Mouse (Mus musculus): Measurements from ENCODE around the gene Kif26a. TPM values are rescaled to one million over a fixed set of nuclear protein-coding genes. Genes with fewer than 3 reads are reported as not detected.

Kif26a gene
- 0.44 and 0.51 TPM in 2 replicates for polyA plus RNA-seq (2016; fragmentation: Nextera tagmentation; extraction: Ambion mirVana)

DNA sequence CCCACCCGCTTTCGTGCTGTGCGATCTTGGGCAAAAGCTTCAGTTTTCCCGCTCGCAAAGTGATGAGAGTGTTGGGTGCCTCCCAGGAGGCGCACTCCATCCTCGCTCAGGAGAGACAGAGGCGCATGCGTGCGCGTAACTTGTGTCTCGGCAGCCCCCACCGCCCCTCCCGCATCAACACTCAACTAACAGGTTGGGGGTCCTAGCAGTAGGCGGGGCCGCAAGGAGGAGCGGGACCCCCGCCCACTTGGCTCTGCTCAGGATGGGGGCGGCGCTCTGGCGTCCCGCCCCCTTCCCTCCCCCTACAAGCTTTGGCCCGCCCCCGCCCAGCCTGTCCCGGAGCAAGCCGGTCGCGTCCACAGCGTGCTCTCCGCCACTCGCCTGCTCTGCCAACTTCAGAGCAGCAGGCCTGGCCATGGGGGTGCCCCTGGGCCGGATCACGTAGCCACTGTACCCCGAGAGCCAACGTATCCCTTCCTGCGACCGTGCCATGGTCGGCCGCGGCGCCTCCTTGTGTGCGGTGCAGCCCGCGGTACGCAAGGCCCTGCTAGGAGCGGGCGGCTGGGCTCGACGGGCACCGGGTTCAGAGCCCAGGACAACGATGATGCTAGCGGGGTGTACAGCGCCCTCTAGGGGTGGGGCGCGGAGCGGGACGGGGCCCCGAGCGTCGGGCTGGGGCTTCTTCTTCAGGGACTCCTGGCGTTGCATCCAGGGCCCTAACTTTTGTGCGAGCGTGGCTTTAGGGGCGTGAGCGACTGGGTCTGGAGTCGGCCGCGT is at the start of gene Kif26a:
Kif26a (plus strand) TSS at position 334 of the 777 bp plus-strand sequence.
- Histone ChIP-seq H3K9me3 (replicated peaks) (no peaks in the 10 kb centered on the region), H3K4me1 (peaks cover 33% of the 10 kb centered on the region), H3K36me3 (no peaks in the 10 kb centered on the region), H3K9ac (peak within 1 kb of the TSS; percentile 29; the same call in 1 of the 2 replicates), H3K27me3 (replicated peaks) (peaks cover 83% of the 10 kb centered on the region), H3K4me2 (peak within 1 kb of the TSS; percentile 70), H3K27ac (no peak within 1 kb of the TSS), H3K4me3 (peak within 1 kb of the TSS; percentile 39)
- ATAC-seq: peak; percentile 54
- WGBS (ENCODE audit: insufficient replicate concordance): under 1% methylated on average over 66 of the region's 68 CpGs

DNA sequence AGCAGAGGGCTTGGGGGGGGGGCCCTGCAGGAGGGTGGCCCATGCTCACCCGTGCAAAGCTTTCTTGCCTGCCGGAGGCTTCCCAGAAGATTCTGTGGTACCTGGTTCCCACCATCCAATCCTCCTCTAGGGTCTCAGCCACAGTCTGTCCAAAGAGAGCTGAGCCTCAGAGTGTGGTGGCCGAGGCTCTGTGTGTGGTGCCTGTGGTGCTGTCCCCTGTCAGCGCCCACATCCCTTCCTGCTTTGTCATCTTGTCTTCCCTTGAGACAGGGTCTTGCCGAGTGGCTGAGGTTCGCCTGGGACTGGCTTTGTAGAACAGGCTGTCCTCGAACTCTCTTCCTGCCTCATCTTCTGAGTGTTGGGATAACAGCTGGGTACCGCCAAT is 49.3 kb upstream of the Kif26a start:
- no peak for ATAC-seq
- no peaks in the 10 kb centered on the region for H3K9me3 ChIP-seq (replicated peaks)
- WGBS (ENCODE audit: insufficient replicate concordance): 45% methylated on average over 8 of the region's 8 CpGs
- H3K36me3 ChIP-seq: no peaks in the 10 kb centered on the region
- no peak overlapping the region for H3K27ac ChIP-seq
- H3K4me3 ChIP-seq: no peak overlapping the region
- peaks cover 2% of the 10 kb centered on the region; the same call in 1 of the 2 replicates for H3K27me3 ChIP-seq (replicated peaks)
- no peaks in the 10 kb centered on the region for H3K4me1 ChIP-seq
- H3K9ac ChIP-seq: no peak overlapping the region
- no peak overlapping the region for H3K4me2 ChIP-seq

DNA sequence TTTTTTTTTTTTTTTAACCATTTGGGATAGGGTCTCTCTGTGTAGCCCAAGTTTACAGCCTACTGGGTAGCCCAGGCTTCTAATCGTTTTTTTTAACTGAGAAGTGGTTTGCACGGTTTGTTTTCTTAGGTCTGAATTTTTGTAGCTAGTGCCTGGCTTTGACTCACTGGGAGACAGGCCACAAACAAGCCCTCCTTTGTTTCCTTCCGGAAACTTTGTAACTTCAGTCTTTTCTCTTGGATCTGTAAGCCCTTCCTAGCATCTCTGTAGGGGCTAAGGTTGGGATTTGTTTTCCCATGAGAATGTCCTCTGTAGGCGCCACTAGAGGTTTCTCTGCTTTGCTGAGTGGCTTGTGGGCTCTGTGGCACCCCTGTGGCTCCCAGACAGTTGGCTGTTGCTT is 45.9 kb upstream of the Kif26a start:
- H3K27me3 ChIP-seq (replicated peaks): 0 out of 2 replicates have a peak, but pooled peaks cover 2% of the 10 kb centered on the region
- no peak overlapping the region for H3K9ac ChIP-seq
- no peaks in the 10 kb centered on the region for H3K9me3 ChIP-seq (replicated peaks)
- WGBS (ENCODE audit: insufficient replicate concordance): 53% methylated on average over 4 of the region's 4 CpGs
- 0 out of 2 replicates have a peak, but pooled peaks cover 5% of the 10 kb centered on the region for H3K4me1 ChIP-seq
- no peak overlapping the region for H3K4me3 ChIP-seq
- H3K36me3 ChIP-seq: no peaks in the 10 kb centered on the region
- ATAC-seq: no peak
- H3K4me2 ChIP-seq: no peak overlapping the region
- no peak overlapping the region for H3K27ac ChIP-seq

DNA sequence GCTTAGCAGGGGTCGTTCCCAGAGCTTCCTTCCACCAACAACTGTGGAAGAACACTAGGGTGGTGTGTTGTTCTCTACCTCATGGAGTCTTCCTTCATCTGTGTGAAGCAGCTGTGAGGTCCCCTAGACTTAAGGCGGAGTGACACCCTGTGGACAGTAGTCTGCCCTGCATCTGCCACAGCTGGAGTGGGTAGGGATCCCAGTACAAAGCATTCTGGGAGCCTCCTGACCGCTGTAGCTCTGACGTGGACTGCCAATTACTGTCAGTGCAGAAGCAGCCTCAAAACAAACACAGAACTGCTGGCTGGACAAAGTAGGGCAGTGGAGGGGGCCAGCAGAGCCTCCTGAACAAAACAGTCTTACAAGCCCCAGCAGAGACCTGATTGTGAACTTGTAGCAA is 45.0 kb upstream of the Kif26a start:
- WGBS (ENCODE audit: insufficient replicate concordance): 44% methylated on average over 4 of the region's 4 CpGs
- no peak for ATAC-seq

DNA sequence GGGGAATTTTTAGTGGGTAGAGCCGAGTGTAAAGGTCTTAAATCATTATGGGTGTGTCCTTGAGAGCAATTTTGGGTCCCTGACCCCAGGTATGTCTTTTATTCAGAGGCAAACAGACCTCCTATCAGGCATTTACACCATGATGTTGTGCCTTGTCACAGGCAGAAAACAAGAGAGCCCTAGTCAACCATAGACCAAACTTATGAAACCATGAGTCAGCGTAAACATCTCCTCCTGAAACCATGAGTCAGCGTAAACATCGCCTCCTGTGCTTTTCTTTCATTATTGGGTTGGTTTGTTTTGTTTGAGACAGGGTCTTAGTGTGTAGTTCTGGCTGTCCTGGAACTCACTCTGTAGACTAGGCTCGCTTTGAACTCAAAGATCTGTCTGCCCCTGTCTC is 42.8 kb upstream of the Kif26a start:
- peaks cover 31% of the 10 kb centered on the region for H3K27me3 ChIP-seq (replicated peaks)
- H3K4me2 ChIP-seq: no peak overlapping the region
- H3K4me1 ChIP-seq: peaks cover 5% of the 10 kb centered on the region; the same call in 1 of the 2 replicates
- no peaks in the 10 kb centered on the region for H3K36me3 ChIP-seq
- H3K4me3 ChIP-seq: no peak overlapping the region
- peak overlapping the region; percentile 20; the same call in 1 of the 2 replicates for H3K27ac ChIP-seq
- 73% methylated on average over 5 of the region's 5 CpGs for WGBS (ENCODE audit: insufficient replicate concordance)
- H3K9me3 ChIP-seq (replicated peaks): no peaks in the 10 kb centered on the region
- peak; percentile 60; the same call in 1 of the 2 replicates for ATAC-seq
- no peak overlapping the region for H3K9ac ChIP-seq

More for the DNA sequence above, 45.0 kb upstream of the Kif26a start:
- Histone ChIP-seq H3K4me1 (0 out of 2 replicates have a peak, but pooled peaks cover 5% of the 10 kb centered on the region), H3K27ac (no peak overlapping the region), H3K9me3 (replicated peaks) (no peaks in the 10 kb centered on the region), H3K9ac (no peak overlapping the region), H3K27me3 (replicated peaks) (peaks cover 11% of the 10 kb centered on the region; the same call in 1 of the 2 replicates), H3K4me3 (no peak overlapping the region), H3K4me2 (no peak overlapping the region), H3K36me3 (no peaks in the 10 kb centered on the region)

DNA sequence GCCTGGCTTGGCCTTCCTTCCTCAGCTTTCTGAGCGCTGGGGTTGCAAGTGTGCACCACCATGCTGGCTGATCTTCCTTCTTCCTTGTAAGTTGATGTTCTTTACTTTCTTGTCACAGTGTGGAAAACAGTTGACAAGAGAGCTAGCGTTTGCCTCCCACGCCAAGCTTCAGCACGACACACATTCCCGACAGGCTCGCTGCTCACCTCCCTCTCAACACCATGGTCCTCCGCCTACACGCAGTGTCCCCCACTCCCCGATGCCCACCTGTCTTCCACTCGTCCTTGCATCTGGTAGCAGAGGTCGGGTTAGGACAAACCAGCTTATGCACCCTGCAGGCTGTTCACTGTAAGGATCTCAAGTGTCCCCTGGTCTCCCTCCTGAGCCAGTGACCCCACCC is 41.1 kb upstream of the Kif26a start:
- Histone ChIP-seq H3K9me3 (replicated peaks) (no peaks in the 10 kb centered on the region), H3K27ac (no peak overlapping the region), H3K9ac (no peak overlapping the region), H3K36me3 (no peaks in the 10 kb centered on the region), H3K27me3 (replicated peaks) (peaks cover 33% of the 10 kb centered on the region), H3K4me2 (no peak overlapping the region), H3K4me1 (peaks cover 5% of the 10 kb centered on the region; the same call in 1 of the 2 replicates), H3K4me3 (no peak overlapping the region)
- no peak for ATAC-seq
- WGBS (ENCODE audit: insufficient replicate concordance): 74% methylated on average over 11 of the region's 11 CpGs

DNA sequence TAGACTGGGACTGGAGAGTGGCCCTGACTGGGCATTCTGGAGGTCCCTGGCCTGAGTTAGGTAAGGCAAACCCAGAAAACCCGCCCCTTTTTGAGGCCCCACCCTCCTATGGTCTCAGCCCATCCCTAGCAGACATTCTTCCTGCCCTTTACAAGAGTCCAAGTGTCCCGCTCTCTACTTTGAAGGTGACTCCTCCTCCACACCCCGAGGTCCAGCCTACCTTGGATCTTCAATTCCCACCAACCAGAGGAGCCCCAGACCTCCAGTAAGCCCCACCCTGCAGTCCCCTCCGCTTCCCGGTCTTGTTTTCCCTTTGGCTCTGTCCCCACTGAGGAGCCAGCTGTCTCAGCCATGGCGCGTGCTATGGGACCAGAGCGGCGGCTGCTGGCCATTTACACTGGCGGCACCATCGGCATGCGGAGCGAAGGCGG is 39.5 kb upstream of the Kif26a start, which contains the start of gene Aspg:
Aspg (plus strand) TSS at position 139 of the 431 bp plus-strand sequence.
- Histone ChIP-seq H3K27ac (no peak within 1 kb of the TSS), H3K4me2 (peak within 1 kb of the TSS; percentile 41), H3K9ac (no peak within 1 kb of the TSS), H3K36me3 (no peaks in the 10 kb centered on the region), H3K27me3 (replicated peaks) (peaks cover 47% of the 10 kb centered on the region), H3K4me3 (no peak within 1 kb of the TSS), H3K4me1 (peaks cover 5% of the 10 kb centered on the region; the same call in 1 of the 2 replicates), H3K9me3 (replicated peaks) (no peaks in the 10 kb centered on the region)
- 6% methylated on average over 14 of the region's 14 CpGs for WGBS (ENCODE audit: insufficient replicate concordance)
- 0 out of 2 replicates have a peak, but pooled peaks have one; percentile 20 for ATAC-seq

DNA sequence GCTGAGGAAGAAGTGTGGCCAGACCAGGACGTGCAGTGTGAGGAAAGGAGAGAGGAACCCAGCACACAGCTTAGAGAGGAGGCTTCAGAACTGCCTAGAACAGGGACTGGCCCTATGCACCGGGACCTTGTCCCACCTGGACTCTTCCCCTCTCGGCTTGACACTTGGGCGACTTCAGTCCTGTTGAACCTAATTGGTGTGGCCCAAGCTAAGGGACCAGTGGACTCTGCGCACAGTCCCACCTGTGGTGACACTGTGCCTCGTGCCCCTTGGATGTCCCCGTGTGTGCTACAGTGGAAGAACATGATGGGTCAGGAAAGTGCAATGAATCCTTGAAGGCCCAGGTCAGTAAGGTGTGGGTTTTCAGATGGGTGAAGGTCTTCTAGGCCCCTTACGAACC is 38.3 kb upstream of the Kif26a start:
- peaks cover 4% of the 10 kb centered on the region; the same call in 1 of the 2 replicates for H3K4me1 ChIP-seq
- no peaks in the 10 kb centered on the region for H3K36me3 ChIP-seq
- no peaks in the 10 kb centered on the region for H3K9me3 ChIP-seq (replicated peaks)
- WGBS (ENCODE audit: insufficient replicate concordance): 58% methylated on average over 8 of the region's 8 CpGs
- no peak for ATAC-seq
- H3K4me2 ChIP-seq: no peak overlapping the region
- H3K27me3 ChIP-seq (replicated peaks): peaks cover 55% of the 10 kb centered on the region
- no peak overlapping the region for H3K27ac ChIP-seq
- H3K4me3 ChIP-seq: no peak overlapping the region
- no peak overlapping the region for H3K9ac ChIP-seq

DNA sequence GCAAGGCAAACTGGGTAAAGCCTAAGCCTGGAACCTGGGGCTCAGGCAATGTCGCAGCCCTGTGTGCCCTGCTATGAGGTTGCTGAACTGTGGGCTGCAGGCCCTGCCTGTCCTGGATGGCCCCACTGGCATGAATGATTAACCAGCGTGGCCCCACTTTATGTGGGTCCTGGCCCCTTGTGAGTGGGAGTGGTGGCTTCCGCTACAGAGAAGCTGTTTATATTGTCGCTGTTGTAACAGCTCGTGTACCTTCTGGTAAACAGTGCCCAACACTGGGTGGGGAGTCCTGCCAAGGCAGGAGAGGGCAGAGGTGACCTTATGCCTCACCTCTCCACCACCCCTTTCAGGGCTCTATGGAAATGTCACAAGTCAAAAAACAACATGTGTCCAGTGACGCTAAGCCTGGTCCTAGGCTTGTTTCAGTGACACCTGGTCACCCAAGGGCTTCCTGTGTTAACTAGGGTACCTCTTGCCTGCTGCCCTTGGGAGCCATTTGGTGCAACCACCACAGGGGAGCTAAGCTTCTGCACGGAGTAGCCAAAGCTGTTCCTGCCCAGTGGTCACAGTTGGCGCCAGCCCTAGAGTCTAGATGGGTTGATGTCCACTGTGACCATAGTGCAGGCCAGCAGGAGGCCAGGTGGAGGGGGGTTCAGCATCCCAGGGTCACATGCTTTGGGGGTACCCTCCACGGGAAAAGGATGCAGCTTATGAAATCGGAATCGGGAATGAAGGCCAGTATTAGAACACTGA is 37.1 kb upstream of the Kif26a start:
- H3K4me1 ChIP-seq: no peaks in the 10 kb centered on the region; the same call in 1 of the 2 replicates
- H3K27me3 ChIP-seq (replicated peaks): peaks cover 55% of the 10 kb centered on the region
- H3K4me2 ChIP-seq: no peak overlapping the region
- H3K36me3 ChIP-seq: no peaks in the 10 kb centered on the region
- ATAC-seq: no peak
- H3K4me3 ChIP-seq: no peak overlapping the region
- WGBS (ENCODE audit: insufficient replicate concordance): 66% methylated on average over 11 of the region's 11 CpGs
- no peak overlapping the region for H3K9ac ChIP-seq
- no peaks in the 10 kb centered on the region for H3K9me3 ChIP-seq (replicated peaks)
- H3K27ac ChIP-seq: no peak overlapping the region

DNA sequence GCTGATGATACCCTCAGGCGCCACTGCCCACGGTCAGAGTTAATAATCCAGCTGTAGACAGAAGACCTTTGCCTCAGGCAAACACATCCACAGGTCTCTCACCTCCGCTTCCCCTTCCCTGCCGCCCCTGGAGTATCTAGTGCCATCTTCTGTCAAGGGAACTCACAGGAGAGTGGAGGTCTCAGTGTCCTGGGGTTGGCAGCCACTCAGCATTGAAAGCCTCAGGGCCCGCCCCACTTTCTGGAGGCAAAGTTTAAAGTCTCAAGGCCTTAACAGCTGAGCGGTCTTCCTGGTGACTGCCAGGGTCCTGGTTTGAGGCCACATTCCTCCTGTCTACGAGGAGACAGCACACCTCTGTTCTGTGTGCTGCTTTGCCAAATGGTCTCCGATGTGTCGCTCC is 36.3 kb upstream of the Kif26a start:
- H3K4me1 ChIP-seq: no peaks in the 10 kb centered on the region; the same call in 1 of the 2 replicates

DNA sequence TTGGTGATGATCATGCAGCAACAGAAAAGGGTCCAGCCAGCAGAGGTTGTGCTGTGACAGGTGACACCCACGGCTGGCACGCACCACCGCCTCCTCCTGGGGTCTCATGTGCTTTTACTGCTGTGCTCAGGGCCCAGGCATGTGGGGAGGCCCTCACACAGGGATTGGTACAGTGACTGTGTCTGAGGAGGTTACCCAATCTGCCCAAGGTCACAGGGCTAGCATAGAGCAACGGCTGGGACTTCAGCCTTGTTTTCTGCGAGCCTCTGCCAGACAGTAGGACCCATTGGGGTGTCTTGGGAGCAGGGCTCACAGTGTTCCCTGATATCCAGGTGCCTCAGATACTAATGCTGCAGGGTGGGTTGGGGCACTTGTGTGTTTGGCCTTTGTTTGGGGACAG is 34.7 kb upstream of the Kif26a start:
- H3K9ac ChIP-seq: no peak overlapping the region
- ATAC-seq: no peak
- H3K4me3 ChIP-seq: no peak overlapping the region
- H3K9me3 ChIP-seq (replicated peaks): no peaks in the 10 kb centered on the region
- WGBS (ENCODE audit: insufficient replicate concordance): 77% methylated on average over 5 of the region's 5 CpGs
- peaks cover 47% of the 10 kb centered on the region for H3K27me3 ChIP-seq (replicated peaks)
- no peaks in the 10 kb centered on the region; the same call in 1 of the 2 replicates for H3K4me1 ChIP-seq
- no peak overlapping the region for H3K4me2 ChIP-seq
- H3K27ac ChIP-seq: no peak overlapping the region
- no peaks in the 10 kb centered on the region for H3K36me3 ChIP-seq

More for the DNA sequence above, 36.3 kb upstream of the Kif26a start:
- H3K27me3 ChIP-seq (replicated peaks): peaks cover 55% of the 10 kb centered on the region
- 62% methylated on average over 9 of the region's 9 CpGs for WGBS (ENCODE audit: insufficient replicate concordance)
- no peak overlapping the region for H3K4me2 ChIP-seq
- no peak overlapping the region for H3K27ac ChIP-seq
- no peaks in the 10 kb centered on the region for H3K36me3 ChIP-seq
- ATAC-seq: no peak
- H3K9ac ChIP-seq: no peak overlapping the region
- no peaks in the 10 kb centered on the region for H3K9me3 ChIP-seq (replicated peaks)
- H3K4me3 ChIP-seq: no peak overlapping the region

DNA sequence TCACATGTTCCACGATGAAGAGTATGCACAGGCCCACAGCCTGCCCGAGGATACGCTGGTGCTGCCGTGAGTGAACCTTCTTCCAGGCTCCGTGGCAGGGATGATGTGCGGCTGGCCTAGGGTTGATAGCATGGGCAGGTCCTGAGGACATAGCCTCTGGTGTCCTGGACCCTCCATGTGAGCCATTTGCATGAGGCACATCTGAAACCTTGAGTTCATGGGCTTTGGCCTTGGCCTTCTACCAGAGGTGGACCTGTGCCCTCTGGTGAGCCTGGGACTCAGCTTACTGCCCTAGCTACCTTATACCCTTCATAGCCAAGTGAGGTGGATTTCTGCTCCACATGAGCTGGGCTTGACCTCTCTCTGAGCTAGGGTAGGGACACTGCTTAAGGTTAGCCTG is 33.8 kb upstream of the Kif26a start:
- Histone ChIP-seq H3K9me3 (replicated peaks) (no peaks in the 10 kb centered on the region), H3K4me1 (no peaks in the 10 kb centered on the region), H3K36me3 (no peaks in the 10 kb centered on the region), H3K4me3 (no peak overlapping the region), H3K9ac (no peak overlapping the region), H3K27me3 (replicated peaks) (peaks cover 38% of the 10 kb centered on the region), H3K4me2 (no peak overlapping the region), H3K27ac (no peak overlapping the region)
- WGBS (ENCODE audit: insufficient replicate concordance): 76% methylated on average over 6 of the region's 6 CpGs
- no peak for ATAC-seq
